Mouse (Mus musculus): ENCODE results near the gene Bricd5.

Bricd5 gene

GRCm38 (mm10) chr17:24485090-24485860 is 11.6 kb downstream of the Bricd5 start:
- no peak for DNase-seq (ENCODE audit: low read depth)

- DNase-seq (ENCODE audit: low read depth) = no peak
These were observed 14.5 kb downstream of the Bricd5 start, which contains the start of gene Caskin1 for GRCm38 (mm10) chr17:24488186-24488661. Gene Caskin1, plus strand, starts transcription at chr17:24488601.

- DNase-seq (ENCODE audit: low read depth) = peak; percentile 46
These were observed 15.1 kb downstream of the Bricd5 start for GRCm38 (mm10) chr17:24488662-24489264.

GRCm38 (mm10) chr17:24489265-24490030 is 15.8 kb downstream of the Bricd5 start:
- no peak for DNase-seq (ENCODE audit: low read depth)

GRCm38 (mm10) chr17:24490399-24490798 is 16.7 kb downstream of the Bricd5 start:
- no peak for DNase-seq (ENCODE audit: low read depth)

GRCm38 (mm10) chr17:24494627-24495335 is 21.1 kb downstream of the Bricd5 start:
- peak; percentile 71 for DNase-seq (ENCODE audit: low read depth)

- no peak for DNase-seq (ENCODE audit: low read depth)
These were observed 21.8 kb downstream of the Bricd5 start for GRCm38 (mm10) chr17:24495443-24495842.

- no peak for DNase-seq (ENCODE audit: low read depth)
These were observed 22.3 kb downstream of the Bricd5 start for GRCm38 (mm10) chr17:24496026-24496425.

GRCm38 (mm10) chr17:24502208-24502607 is 28.5 kb downstream of the Bricd5 start:
- DNase-seq (ENCODE audit: low read depth) = no peak

- DNase-seq (ENCODE audit: low read depth) = no peak
These were observed 30.4 kb downstream of the Bricd5 start for GRCm38 (mm10) chr17:24504085-24504484.

- DNase-seq (ENCODE audit: low read depth) = no peak
These were observed 31.7 kb downstream of the Bricd5 start for GRCm38 (mm10) chr17:24505286-24505955.

GRCm38 (mm10) chr17:24506332-24507070 is 32.8 kb downstream of the Bricd5 start:
- DNase-seq (ENCODE audit: low read depth) = no peak

GRCm38 (mm10) chr17:24507129-24507664 is 33.5 kb downstream of the Bricd5 start:
- DNase-seq (ENCODE audit: low read depth) = no peak

- DNase-seq (ENCODE audit: low read depth) = no peak
These were observed 34.2 kb downstream of the Bricd5 start for GRCm38 (mm10) chr17:24507806-24508460.

GRCm38 (mm10) chr17:24513609-24514008 is 39.9 kb downstream of the Bricd5 start:
- DNase-seq (ENCODE audit: low read depth) = no peak

- no peak for DNase-seq (ENCODE audit: low read depth)
These were observed 40.9 kb downstream of the Bricd5 start for GRCm38 (mm10) chr17:24514270-24515257.

GRCm38 (mm10) chr17:24520450-24520849 is 46.8 kb downstream of the Bricd5 start:
- no peak for DNase-seq (ENCODE audit: low read depth)

- DNase-seq (ENCODE audit: low read depth) = no peak
These were observed 51.0 kb downstream of the Bricd5 start for GRCm38 (mm10) chr17:24524734-24525133.

All from naive thymus-derived CD4-positive, alpha-beta T cell, adult 2 months (primary cell).